Mouse (Mus musculus): ENCODE results near the gene Kxd1. TPM values are rescaled to one million over a fixed set of nuclear protein-coding genes. Genes with fewer than 3 reads are reported as not detected.
A peak's percentile ranks its signal among the peaks of the same experiment; 100 is the strongest.

The Kxd1 gene
- polyA plus RNA-seq, 2 experiments, result 52.5 to 60.3 TPM

DNA sequence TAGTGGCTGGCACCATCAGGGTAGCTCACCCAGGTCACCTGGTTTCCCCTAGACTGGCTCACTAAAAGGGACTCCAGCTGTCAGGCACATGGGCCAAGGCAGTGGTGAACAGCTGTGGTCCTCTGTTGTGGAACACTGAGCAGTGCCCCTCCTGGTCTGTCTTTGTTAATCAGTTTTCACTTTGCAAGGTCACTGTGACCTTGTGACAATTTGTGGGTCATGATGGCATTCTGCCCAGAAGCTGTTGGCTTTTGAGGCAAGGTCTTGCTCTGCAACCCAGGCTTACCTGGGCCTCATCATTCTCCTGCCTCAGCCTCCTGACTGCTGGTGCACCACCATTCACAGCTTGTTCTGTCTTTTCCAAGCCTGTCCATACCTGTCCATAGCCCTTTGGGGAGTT is 42.6 kb upstream of the Kxd1 start:
- Histone ChIP-seq H3K9ac (ENCODE audit: low read depth, low read length, severe bottlenecking) (no peak overlapping the region), H3K9me3 (ENCODE audit: control insufficient read depth, low read length) (no peaks in the 10 kb centered on the region), H3K4me1 (ENCODE audit: control insufficient read depth, insufficient read depth, low read length) (peaks cover 4% of the 10 kb centered on the region; the same call in 1 of the 2 replicates), H3K4me2 (replicated peaks; ENCODE audit: low read depth, low read length, severe bottlenecking) (no peak overlapping the region), H3K36me3 (ENCODE audit: control insufficient read depth, insufficient read depth, low read length) (peaks cover 13% of the 10 kb centered on the region; the same call in 1 of the 2 replicates), H3K4me3 (replicated peaks; ENCODE audit: low read length) (no peak overlapping the region), H3K27me3 (ENCODE audit: control insufficient read depth, insufficient read depth, low read length) (no peaks in the 10 kb centered on the region), H3K27ac (replicated peaks; ENCODE audit: low read depth, low read length) (no peak overlapping the region)
- TF ChIP-seq POLR2A (IDR thresholded peaks at IDR 0.05; ENCODE audit: borderline replicate concordance, extremely low read depth, insufficient read depth, insufficient read length), result no peak
- DNase-seq (ENCODE audit: low spot score) (no peak), ATAC-seq (ENCODE audit: low FRiP score, low read depth) (no peak)

DNA sequence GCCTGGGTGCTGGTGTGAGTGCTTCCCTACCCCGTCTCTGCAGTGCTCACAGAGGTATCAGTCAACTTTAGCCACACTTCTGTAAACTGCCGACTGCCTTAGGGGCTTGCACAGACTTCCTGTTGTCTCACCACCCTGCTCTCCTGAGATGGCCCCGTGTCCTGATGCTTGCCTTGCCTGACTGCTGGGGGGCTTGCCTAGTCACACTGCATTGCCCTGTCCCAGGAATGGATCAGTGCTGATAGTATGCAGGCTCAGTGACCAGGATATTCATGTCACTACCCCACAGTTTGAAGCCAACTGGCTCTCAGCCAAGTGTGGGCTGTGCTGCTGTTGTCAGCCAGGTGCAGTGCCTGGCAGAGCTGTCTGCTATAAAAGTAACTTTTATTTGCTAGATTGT is 37.8 kb upstream of the Kxd1 start:
- Histone ChIP-seq H3K27ac (replicated peaks; ENCODE audit: low read depth, low read length) (no peak overlapping the region), H3K9ac (ENCODE audit: low read depth, low read length, severe bottlenecking) (no peak overlapping the region), H3K9me3 (ENCODE audit: control insufficient read depth, low read length) (no peaks in the 10 kb centered on the region), H3K36me3 (ENCODE audit: control insufficient read depth, insufficient read depth, low read length) (no peaks in the 10 kb centered on the region; the same call in 1 of the 2 replicates), H3K4me2 (replicated peaks; ENCODE audit: low read depth, low read length, severe bottlenecking) (no peak overlapping the region), H3K4me3 (replicated peaks; ENCODE audit: low read length) (no peak overlapping the region), H3K4me1 (ENCODE audit: control insufficient read depth, insufficient read depth, low read length) (peaks cover 6% of the 10 kb centered on the region; the same call in 1 of the 2 replicates), H3K27me3 (ENCODE audit: control insufficient read depth, insufficient read depth, low read length) (no peaks in the 10 kb centered on the region)
- no peak for TF ChIP-seq POLR2A (IDR thresholded peaks at IDR 0.05; ENCODE audit: borderline replicate concordance, extremely low read depth, insufficient read depth, insufficient read length)
- ATAC-seq (ENCODE audit: low FRiP score, low read depth), result no peak
- WGBS, result 48% methylated on average over 3 of the region's 3 CpGs
- no peak for DNase-seq (ENCODE audit: low spot score)

DNA sequence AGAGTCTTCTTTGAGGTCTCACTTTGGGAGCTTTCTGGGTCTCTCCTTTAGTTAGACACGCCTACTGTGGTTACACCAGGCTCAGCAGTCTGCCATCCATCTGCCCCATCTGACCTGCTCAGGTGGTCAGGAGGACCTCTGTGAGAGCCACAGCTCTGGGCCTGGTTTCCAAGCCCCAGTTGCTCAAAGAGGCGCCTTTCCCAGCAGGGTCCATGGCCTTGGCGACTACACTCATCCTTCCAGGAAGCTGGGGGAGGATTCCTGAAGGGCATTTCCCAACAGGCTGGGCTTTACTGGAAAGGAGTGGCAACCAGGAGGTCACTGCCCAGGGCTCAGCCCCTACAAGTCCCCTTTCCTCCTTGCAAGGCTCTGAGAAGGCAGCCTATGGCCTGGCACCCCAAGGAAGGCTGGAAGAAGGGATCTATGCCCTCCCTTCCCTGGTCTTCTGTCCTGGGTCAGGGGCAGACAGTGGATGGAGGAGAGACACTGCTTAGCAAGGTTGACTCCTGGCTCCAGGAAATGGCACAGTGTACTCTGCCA is 37.0 kb upstream of the Kxd1 start:
- 88% methylated on average over 3 of the region's 3 CpGs for WGBS
- Histone ChIP-seq H3K9me3 (ENCODE audit: control insufficient read depth, low read length) (no peaks in the 10 kb centered on the region), H3K27me3 (ENCODE audit: control insufficient read depth, insufficient read depth, low read length) (no peaks in the 10 kb centered on the region), H3K36me3 (ENCODE audit: control insufficient read depth, insufficient read depth, low read length) (no peaks in the 10 kb centered on the region; the same call in none of the 2 replicates), H3K4me3 (replicated peaks; ENCODE audit: low read length) (no peak overlapping the region), H3K4me1 (ENCODE audit: control insufficient read depth, insufficient read depth, low read length) (peaks cover 6% of the 10 kb centered on the region; the same call in 1 of the 2 replicates), H3K9ac (ENCODE audit: low read depth, low read length, severe bottlenecking) (no peak overlapping the region), H3K27ac (replicated peaks; ENCODE audit: low read depth, low read length) (0 out of 2 replicates have a peak overlapping the region, but pooled peaks have one; percentile 2), H3K4me2 (replicated peaks; ENCODE audit: low read depth, low read length, severe bottlenecking) (no peak overlapping the region)
- ATAC-seq (ENCODE audit: low FRiP score, low read depth) (no peak), DNase-seq (ENCODE audit: low spot score) (no peak)
- no peak for TF ChIP-seq POLR2A (IDR thresholded peaks at IDR 0.05; ENCODE audit: borderline replicate concordance, extremely low read depth, insufficient read depth, insufficient read length)

DNA sequence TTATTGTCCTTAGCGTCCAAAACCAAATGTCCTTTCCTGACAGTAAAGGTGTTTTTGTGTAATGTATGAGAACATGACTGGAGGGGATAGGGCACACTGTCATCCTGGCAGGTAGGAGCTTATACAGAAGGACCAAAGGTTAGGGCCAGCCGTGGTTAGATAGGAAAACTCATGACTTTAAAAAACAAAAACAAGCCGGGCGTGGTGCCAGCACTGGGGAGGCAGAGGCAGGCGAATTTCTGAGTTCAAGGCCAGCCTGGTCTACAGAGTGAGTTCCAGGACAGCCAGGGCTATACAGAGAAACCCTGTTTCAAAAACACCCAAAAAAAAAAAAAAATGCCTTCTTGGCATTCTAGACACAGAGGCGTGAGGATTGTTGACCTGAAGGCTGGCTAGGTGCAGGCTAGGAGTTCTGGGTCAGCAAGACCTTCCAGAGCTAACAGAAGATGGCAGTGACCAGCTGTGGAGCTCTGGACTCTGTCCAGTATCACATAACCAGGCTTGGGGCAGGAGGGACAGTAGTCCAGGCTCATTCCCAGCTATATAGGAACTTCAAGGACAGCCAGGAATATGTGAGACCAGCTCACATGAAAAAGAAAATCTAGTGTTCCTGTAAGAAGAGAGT is 36.1 kb upstream of the Kxd1 start:
- 85% methylated on average over 6 of the region's 6 CpGs for WGBS
- Histone ChIP-seq H3K36me3 (ENCODE audit: control insufficient read depth, insufficient read depth, low read length) (peaks cover 3% of the 10 kb centered on the region), H3K27me3 (ENCODE audit: control insufficient read depth, insufficient read depth, low read length) (no peaks in the 10 kb centered on the region), H3K4me2 (replicated peaks; ENCODE audit: low read depth, low read length, severe bottlenecking) (no peak overlapping the region), H3K27ac (replicated peaks; ENCODE audit: low read depth, low read length) (no peak overlapping the region), H3K4me1 (ENCODE audit: control insufficient read depth, insufficient read depth, low read length) (peaks cover 6% of the 10 kb centered on the region; the same call in 1 of the 2 replicates), H3K4me3 (replicated peaks; ENCODE audit: low read length) (no peak overlapping the region), H3K9ac (ENCODE audit: low read depth, low read length, severe bottlenecking) (no peak overlapping the region), H3K9me3 (ENCODE audit: control insufficient read depth, low read length) (no peaks in the 10 kb centered on the region)
- DNase-seq (ENCODE audit: low spot score) (no peak), ATAC-seq (ENCODE audit: low FRiP score, low read depth) (no peak)
- no peak for TF ChIP-seq POLR2A (IDR thresholded peaks at IDR 0.05; ENCODE audit: borderline replicate concordance, extremely low read depth, insufficient read depth, insufficient read length)

DNA sequence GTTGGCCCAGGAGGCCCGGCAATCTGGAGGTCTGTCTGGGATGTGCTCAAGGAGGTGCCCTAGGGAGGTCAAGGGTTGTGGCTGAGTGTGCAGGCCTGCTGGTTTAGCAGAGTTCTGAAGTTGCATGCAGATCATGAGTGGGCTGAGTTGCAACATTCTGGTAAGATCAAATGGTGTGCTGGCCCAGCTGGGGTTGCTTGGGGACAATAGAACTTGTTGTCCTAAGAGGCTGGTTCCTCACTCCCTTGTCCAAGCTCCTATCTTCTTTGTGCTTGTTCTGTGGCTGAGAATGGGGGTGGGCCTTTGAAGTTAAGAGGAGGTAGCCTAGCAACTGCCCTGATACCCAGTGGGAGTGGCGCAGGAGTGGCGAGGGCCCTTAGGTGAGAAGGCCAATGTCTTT is 35.0 kb upstream of the Kxd1 start:
- Histone ChIP-seq H3K4me3 (replicated peaks; ENCODE audit: low read length) (no peak overlapping the region), H3K9ac (ENCODE audit: low read depth, low read length, severe bottlenecking) (no peak overlapping the region), H3K4me1 (ENCODE audit: control insufficient read depth, insufficient read depth, low read length) (peaks cover 6% of the 10 kb centered on the region; the same call in 1 of the 2 replicates), H3K9me3 (ENCODE audit: control insufficient read depth, low read length) (no peaks in the 10 kb centered on the region), H3K4me2 (replicated peaks; ENCODE audit: low read depth, low read length, severe bottlenecking) (no peak overlapping the region), H3K36me3 (ENCODE audit: control insufficient read depth, insufficient read depth, low read length) (peaks cover 3% of the 10 kb centered on the region; the same call in 1 of the 2 replicates), H3K27ac (replicated peaks; ENCODE audit: low read depth, low read length) (no peak overlapping the region), H3K27me3 (ENCODE audit: control insufficient read depth, insufficient read depth, low read length) (no peaks in the 10 kb centered on the region)
- DNase-seq (ENCODE audit: low spot score), result no peak
- no peak for TF ChIP-seq POLR2A (IDR thresholded peaks at IDR 0.05; ENCODE audit: borderline replicate concordance, extremely low read depth, insufficient read depth, insufficient read length)
- WGBS, result 90% methylated on average over 3 of the region's 3 CpGs
- ATAC-seq (ENCODE audit: low FRiP score, low read depth), result no peak
